Mouse (Mus musculus): ENCODE data around the gene Ttll11. TPM values are rescaled to one million over a fixed set of nuclear protein-coding genes. Genes with fewer than 3 reads are reported as not detected.

Gene Ttll11
- polyA plus RNA-seq, 1 experiment from 2014 or later, result 1.3 TPM

DNA sequence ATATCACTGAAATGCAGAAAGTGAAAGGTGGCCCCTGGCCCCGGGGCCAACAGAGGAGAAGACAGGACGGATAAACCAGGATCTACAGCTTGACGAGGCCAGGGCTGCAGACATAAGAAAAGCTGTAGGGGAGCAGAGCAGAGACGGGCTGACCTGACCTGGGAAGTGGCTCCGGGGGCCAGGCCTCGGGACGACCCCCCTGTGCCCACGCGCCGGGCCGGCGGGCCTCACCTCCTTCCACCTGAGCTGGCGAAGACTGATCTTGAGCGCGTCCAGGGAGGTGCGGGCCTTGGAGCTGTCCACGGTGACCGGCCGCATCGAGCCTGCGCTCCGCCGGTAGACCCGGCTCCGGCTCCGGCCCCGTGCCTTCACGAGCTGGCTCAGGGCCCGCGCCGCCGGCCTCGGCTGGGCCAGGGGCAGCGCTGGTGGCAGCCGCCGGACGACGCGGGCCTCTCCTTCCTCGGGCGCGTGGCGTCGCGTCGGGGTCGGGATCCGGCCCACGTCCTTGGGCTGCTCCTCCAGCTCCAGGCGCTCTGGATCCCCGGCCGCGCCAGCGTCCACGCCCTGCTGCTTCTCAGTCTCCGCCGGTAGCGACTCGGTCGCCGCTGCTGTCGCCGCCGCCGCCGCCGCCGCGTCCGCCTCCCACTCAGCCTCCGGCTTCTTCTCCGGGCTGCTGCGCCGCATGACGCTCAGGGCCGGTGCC is 621 bp downstream of the Ttll11 start:
- H3K4me1 ChIP-seq (replicated peaks; ENCODE audit: control insufficient read depth, insufficient read depth, low read length), result no peaks in the 10 kb centered on the region
- peak overlapping the region; percentile 90 for H3K9ac ChIP-seq (ENCODE audit: low read depth, low read length)
- peak overlapping the region; percentile 91 for H3K4me2 ChIP-seq (replicated peaks; ENCODE audit: low read depth, low read length)
- peak; percentile 80 for ATAC-seq (ENCODE audit: low FRiP score)
- peak overlapping the region; percentile 76 for H3K27ac ChIP-seq (ENCODE audit: low read depth, low read length)
- no peaks in the 10 kb centered on the region for H3K9me3 ChIP-seq (ENCODE audit: control insufficient read depth, low read length)
- 1% methylated on average over 50 of the region's 76 CpGs for WGBS
- DNase-seq (ENCODE audit: low spot score), result peak; percentile 71
- H3K27me3 ChIP-seq (ENCODE audit: control insufficient read depth, insufficient read depth, low read length), result no peaks in the 10 kb centered on the region
- H3K4me3 ChIP-seq (ENCODE audit: low read depth, low read length), result peak overlapping the region; percentile 82
- no peaks in the 10 kb centered on the region for H3K36me3 ChIP-seq (ENCODE audit: control insufficient read depth, insufficient read depth, low read length)

GRCm38 (mm10) chr2:35978276-35978933 is 1.3 kb downstream of the Ttll11 start:
- Histone ChIP-seq H3K4me1 (replicated peaks; ENCODE audit: control insufficient read depth, insufficient read depth, low read length) (no peaks in the 10 kb centered on the region), H3K27me3 (ENCODE audit: control insufficient read depth, insufficient read depth, low read length) (no peaks in the 10 kb centered on the region), H3K4me2 (replicated peaks; ENCODE audit: low read depth, low read length) (peak overlapping the region; percentile 91), H3K9me3 (ENCODE audit: control insufficient read depth, low read length) (no peaks in the 10 kb centered on the region), H3K4me3 (ENCODE audit: low read depth, low read length) (peak overlapping the region; percentile 82), H3K36me3 (ENCODE audit: control insufficient read depth, insufficient read depth, low read length) (no peaks in the 10 kb centered on the region), H3K27ac (ENCODE audit: low read depth, low read length) (no peak overlapping the region), H3K9ac (ENCODE audit: low read depth, low read length) (peak overlapping the region; percentile 90)
- WGBS, result 26% methylated on average over 15 of the region's 15 CpGs
- DNase-seq (ENCODE audit: low spot score) (peak; percentile 44), ATAC-seq (ENCODE audit: low FRiP score) (0 out of 2 replicates have a peak, but pooled peaks have one; percentile 11)

DNA sequence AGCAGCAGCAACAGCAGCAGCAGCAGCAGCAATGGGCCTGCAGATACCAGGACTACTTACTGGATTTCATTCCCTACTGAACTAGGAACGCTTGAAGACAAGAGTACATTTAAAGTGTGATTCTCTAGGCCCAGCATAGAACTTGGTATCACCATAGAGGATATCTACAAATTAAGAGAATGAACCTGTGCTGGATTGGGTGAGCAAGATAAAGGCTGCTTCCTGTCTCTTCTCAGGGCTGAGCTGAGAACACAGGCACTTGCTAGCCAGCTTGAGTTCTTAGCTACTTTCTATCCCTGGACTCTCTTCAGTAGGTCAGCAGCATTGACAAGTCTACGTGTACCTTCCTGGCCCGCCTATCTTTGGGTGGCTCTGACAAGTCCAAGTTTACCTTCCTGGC is 2.0 kb downstream of the Ttll11 start:
- peak overlapping the region; percentile 91; the same call in 1 of the 2 replicates for H3K4me2 ChIP-seq (replicated peaks; ENCODE audit: low read depth, low read length)

GRCm38 (mm10) chr2:35972259-35973001 is 7.3 kb downstream of the Ttll11 start:
- no peak for DNase-seq (ENCODE audit: low spot score)
- Histone ChIP-seq H3K9me3 (ENCODE audit: control insufficient read depth, low read length) (no peaks in the 10 kb centered on the region), H3K27ac (ENCODE audit: low read depth, low read length) (no peak overlapping the region), H3K27me3 (ENCODE audit: control insufficient read depth, insufficient read depth, low read length) (no peaks in the 10 kb centered on the region), H3K9ac (ENCODE audit: low read depth, low read length) (no peak overlapping the region), H3K4me1 (replicated peaks; ENCODE audit: control insufficient read depth, insufficient read depth, low read length) (no peaks in the 10 kb centered on the region; the same call in 1 of the 2 replicates), H3K4me3 (ENCODE audit: low read depth, low read length) (no peak overlapping the region), H3K36me3 (ENCODE audit: control insufficient read depth, insufficient read depth, low read length) (no peaks in the 10 kb centered on the region), H3K4me2 (replicated peaks; ENCODE audit: low read depth, low read length) (no peak overlapping the region)
- 69% methylated on average over 6 of the region's 6 CpGs for WGBS
- ATAC-seq (ENCODE audit: low FRiP score), result no peak

More for the DNA sequence above, 2.0 kb downstream of the Ttll11 start:
- ATAC-seq (ENCODE audit: low FRiP score), result no peak
- WGBS, result 95% methylated on average over 3 of the region's 3 CpGs
- Histone ChIP-seq H3K36me3 (ENCODE audit: control insufficient read depth, insufficient read depth, low read length) (no peaks in the 10 kb centered on the region), H3K27ac (ENCODE audit: low read depth, low read length) (no peak overlapping the region), H3K4me1 (replicated peaks; ENCODE audit: control insufficient read depth, insufficient read depth, low read length) (no peaks in the 10 kb centered on the region), H3K9me3 (ENCODE audit: control insufficient read depth, low read length) (no peaks in the 10 kb centered on the region), H3K9ac (ENCODE audit: low read depth, low read length) (no peak overlapping the region), H3K4me3 (ENCODE audit: low read depth, low read length) (no peak overlapping the region), H3K27me3 (ENCODE audit: control insufficient read depth, insufficient read depth, low read length) (no peaks in the 10 kb centered on the region)
- no peak for DNase-seq (ENCODE audit: low spot score)

DNA sequence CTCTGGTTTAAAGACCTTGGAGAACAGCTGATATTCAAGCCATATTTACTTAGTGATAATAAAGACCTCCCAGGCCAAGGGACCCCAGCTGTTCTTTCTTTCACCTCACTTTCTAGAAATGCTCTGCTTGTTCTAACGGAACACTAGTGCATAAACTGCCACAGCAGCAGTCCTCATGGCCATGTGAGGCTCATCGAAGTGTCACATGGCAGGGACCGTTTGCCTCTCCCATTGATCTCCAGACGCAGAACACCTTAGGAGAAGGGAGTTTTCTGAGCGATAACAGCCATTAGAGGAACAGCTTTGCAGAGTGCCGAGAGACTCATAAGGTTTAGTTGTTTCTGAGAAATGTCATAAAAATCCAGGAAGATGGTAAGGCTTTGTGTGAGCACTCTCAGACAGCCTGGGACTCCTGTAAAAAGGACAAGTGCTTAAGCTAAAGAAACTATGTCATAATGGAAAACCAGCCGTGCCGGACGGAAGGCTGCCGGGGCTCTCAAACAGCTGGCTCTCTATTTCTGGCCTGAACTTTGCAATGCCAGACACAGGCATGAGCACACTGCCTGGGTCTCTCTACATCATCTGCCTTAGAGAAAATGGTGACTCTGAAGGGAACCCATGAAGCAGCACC is 13.7 kb downstream of the Ttll11 start:
- no peak overlapping the region for H3K4me3 ChIP-seq (ENCODE audit: low read depth, low read length)
- H3K9ac ChIP-seq (ENCODE audit: low read depth, low read length), result no peak overlapping the region
- H3K36me3 ChIP-seq (ENCODE audit: control insufficient read depth, insufficient read depth, low read length), result no peaks in the 10 kb centered on the region
- no peak overlapping the region for H3K4me2 ChIP-seq (replicated peaks; ENCODE audit: low read depth, low read length)
- H3K9me3 ChIP-seq (ENCODE audit: control insufficient read depth, low read length), result no peaks in the 10 kb centered on the region
- no peaks in the 10 kb centered on the region for H3K27me3 ChIP-seq (ENCODE audit: control insufficient read depth, insufficient read depth, low read length)
- DNase-seq (ENCODE audit: low spot score) (no peak), ATAC-seq (ENCODE audit: low FRiP score) (no peak)
- WGBS, result 90% methylated on average over 10 of the region's 10 CpGs
- H3K27ac ChIP-seq (ENCODE audit: low read depth, low read length), result no peak overlapping the region
- H3K4me1 ChIP-seq (replicated peaks; ENCODE audit: control insufficient read depth, insufficient read depth, low read length), result no peaks in the 10 kb centered on the region; the same call in 1 of the 2 replicates

DNA sequence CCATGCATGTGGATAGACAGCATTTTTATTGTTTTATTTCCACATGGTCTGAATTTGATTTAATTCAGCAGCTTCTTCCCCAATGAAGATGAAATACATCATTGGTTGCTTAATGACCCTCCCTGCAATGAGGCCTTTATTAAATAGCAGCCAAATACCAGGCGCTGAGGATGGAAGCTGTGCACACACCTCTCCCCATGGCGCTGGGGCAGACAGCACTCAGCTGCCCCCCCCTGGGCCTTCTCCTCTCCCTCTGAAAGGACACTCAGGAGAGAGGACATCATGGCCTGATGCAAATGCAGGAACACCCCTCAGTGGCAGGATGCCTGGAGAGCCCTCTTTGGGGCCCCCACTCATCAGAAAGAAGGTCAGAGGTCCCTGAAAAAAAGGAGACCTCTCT is 16.4 kb downstream of the Ttll11 start:
- no peaks in the 10 kb centered on the region for H3K36me3 ChIP-seq (ENCODE audit: control insufficient read depth, insufficient read depth, low read length)
- H3K4me1 ChIP-seq (replicated peaks; ENCODE audit: control insufficient read depth, insufficient read depth, low read length), result no peaks in the 10 kb centered on the region
- DNase-seq (ENCODE audit: low spot score) (no peak), ATAC-seq (ENCODE audit: low FRiP score) (0 out of 2 replicates have a peak, but pooled peaks have one; percentile 45)
- no peaks in the 10 kb centered on the region for H3K9me3 ChIP-seq (ENCODE audit: control insufficient read depth, low read length)
- no peak overlapping the region for H3K9ac ChIP-seq (ENCODE audit: low read depth, low read length)
- H3K27me3 ChIP-seq (ENCODE audit: control insufficient read depth, insufficient read depth, low read length), result no peaks in the 10 kb centered on the region
- no peak overlapping the region; the same call in 1 of the 2 replicates for H3K27ac ChIP-seq (ENCODE audit: low read depth, low read length)
- 68% methylated on average over 2 of the region's 2 CpGs for WGBS
- no peak overlapping the region for H3K4me2 ChIP-seq (replicated peaks; ENCODE audit: low read depth, low read length)
- H3K4me3 ChIP-seq (ENCODE audit: low read depth, low read length), result no peak overlapping the region

- Histone ChIP-seq H3K27me3 (ENCODE audit: control insufficient read depth, insufficient read depth, low read length) (no peaks in the 10 kb centered on the region), H3K36me3 (ENCODE audit: control insufficient read depth, insufficient read depth, low read length) (no peaks in the 10 kb centered on the region), H3K27ac (ENCODE audit: low read depth, low read length) (no peak overlapping the region), H3K9ac (ENCODE audit: low read depth, low read length) (no peak overlapping the region), H3K9me3 (ENCODE audit: control insufficient read depth, low read length) (no peaks in the 10 kb centered on the region), H3K4me2 (replicated peaks; ENCODE audit: low read depth, low read length) (no peak overlapping the region), H3K4me1 (replicated peaks; ENCODE audit: control insufficient read depth, insufficient read depth, low read length) (no peaks in the 10 kb centered on the region), H3K4me3 (ENCODE audit: low read depth, low read length) (no peak overlapping the region)
- 91% methylated on average over 3 of the region's 3 CpGs for WGBS
- DNase-seq (ENCODE audit: low spot score), result no peak
- no peak for ATAC-seq (ENCODE audit: low FRiP score)
These were observed 18.1 kb downstream of the Ttll11 start for GRCm38 (mm10) chr2:35961593-35962127.

DNA sequence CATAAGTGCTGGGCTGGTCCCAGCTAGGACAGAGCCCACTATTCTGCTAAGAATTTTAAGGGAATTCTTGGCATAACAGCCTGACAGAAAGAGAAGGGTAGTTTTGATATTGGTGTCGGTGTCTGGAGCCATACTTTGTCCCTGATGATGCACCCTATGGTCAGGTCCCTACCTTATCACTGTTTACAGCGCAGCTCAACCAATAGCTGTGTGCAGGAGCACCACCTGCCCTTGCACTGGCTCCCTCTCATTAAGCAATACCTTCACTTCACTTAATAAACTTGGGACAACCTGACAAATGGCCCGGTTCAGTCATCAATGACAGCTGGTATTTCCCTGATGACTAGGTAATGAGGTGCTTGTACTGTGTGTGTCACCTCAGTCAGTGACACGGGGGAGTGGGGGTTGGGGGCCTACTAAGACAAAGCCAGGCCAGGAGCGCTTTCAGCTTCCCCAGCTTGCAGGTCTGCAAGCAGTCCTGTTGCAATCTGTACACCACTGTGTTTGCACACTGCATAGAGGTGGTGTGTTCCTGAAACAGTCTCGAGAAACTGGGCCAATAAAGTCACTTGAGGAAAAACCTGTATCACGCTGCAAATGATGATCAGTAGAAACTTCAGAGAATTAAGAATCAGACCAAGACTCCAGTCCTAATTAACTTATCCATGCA is 22.1 kb downstream of the Ttll11 start:
- Histone ChIP-seq H3K9ac (ENCODE audit: low read depth, low read length) (no peak overlapping the region), H3K27ac (ENCODE audit: low read depth, low read length) (no peak overlapping the region), H3K4me1 (replicated peaks; ENCODE audit: control insufficient read depth, insufficient read depth, low read length) (no peaks in the 10 kb centered on the region), H3K36me3 (ENCODE audit: control insufficient read depth, insufficient read depth, low read length) (no peaks in the 10 kb centered on the region), H3K4me3 (ENCODE audit: low read depth, low read length) (no peak overlapping the region), H3K27me3 (ENCODE audit: control insufficient read depth, insufficient read depth, low read length) (no peaks in the 10 kb centered on the region), H3K9me3 (ENCODE audit: control insufficient read depth, low read length) (no peaks in the 10 kb centered on the region), H3K4me2 (replicated peaks; ENCODE audit: low read depth, low read length) (no peak overlapping the region)
- ATAC-seq (ENCODE audit: low FRiP score) (peak; percentile 49; the same call in 1 of the 2 replicates), DNase-seq (ENCODE audit: low spot score) (no peak)
- 75% methylated on average over 7 of the region's 7 CpGs for WGBS
